Mouse (Mus musculus): Measurements from ENCODE around the gene Srsf10.
A peak's percentile ranks its signal among the peaks of the same experiment; 100 is the strongest.

The Srsf10 gene

GRCm38 (mm10) chr4:135855536-135856222, at the start of gene Srsf10:
Srsf10 (plus strand) TSS chr4:135855747.
- DNase-seq (ENCODE audit: low spot score), result peak; percentile 98

- no peak for DNase-seq (ENCODE audit: low spot score)
These were observed 40.7 kb upstream of the Srsf10 start for GRCm38 (mm10) chr4:135814896-135815295.

- DNase-seq (ENCODE audit: low spot score), result peak; percentile 66
These were observed 38.5 kb upstream of the Srsf10 start for GRCm38 (mm10) chr4:135816905-135817622.

- no peak for DNase-seq (ENCODE audit: low spot score)
These were observed 37.2 kb upstream of the Srsf10 start for GRCm38 (mm10) chr4:135818366-135818765.

- peak; percentile 39 for DNase-seq (ENCODE audit: low spot score)
These were observed 35.6 kb upstream of the Srsf10 start for GRCm38 (mm10) chr4:135819826-135820526.

GRCm38 (mm10) chr4:135821772-135822171, 33.8 kb upstream of the Srsf10 start:
- DNase-seq (ENCODE audit: low spot score), result no peak

GRCm38 (mm10) chr4:135823298-135823697, 32.2 kb upstream of the Srsf10 start:
- peak; percentile 47 for DNase-seq (ENCODE audit: low spot score)

GRCm38 (mm10) chr4:135824254-135824653, 31.3 kb upstream of the Srsf10 start:
- no peak for DNase-seq (ENCODE audit: low spot score)

GRCm38 (mm10) chr4:135828491-135828890, 27.1 kb upstream of the Srsf10 start:
- peak; percentile 72 for DNase-seq (ENCODE audit: low spot score)

- DNase-seq (ENCODE audit: low spot score), result no peak
These were observed 23.5 kb upstream of the Srsf10 start for GRCm38 (mm10) chr4:135832070-135832469.

- peak; percentile 63 for DNase-seq (ENCODE audit: low spot score)
These were observed 22.0 kb upstream of the Srsf10 start for GRCm38 (mm10) chr4:135833301-135834123.

GRCm38 (mm10) chr4:135834124-135834717, 21.3 kb upstream of the Srsf10 start:
- no peak for DNase-seq (ENCODE audit: low spot score)

GRCm38 (mm10) chr4:135838925-135839292, 16.6 kb upstream of the Srsf10 start:
- DNase-seq (ENCODE audit: low spot score), result no peak

- DNase-seq (ENCODE audit: low spot score), result no peak
These were observed 16.1 kb upstream of the Srsf10 start for GRCm38 (mm10) chr4:135839293-135840011.

- DNase-seq (ENCODE audit: low spot score), result no peak
These were observed 11.1 kb upstream of the Srsf10 start for GRCm38 (mm10) chr4:135844400-135844799.

GRCm38 (mm10) chr4:135847581-135847980, 8.0 kb upstream of the Srsf10 start:
- no peak for DNase-seq (ENCODE audit: low spot score)

- DNase-seq (ENCODE audit: low spot score), result peak; percentile 58
These were observed 5.0 kb upstream of the Srsf10 start for GRCm38 (mm10) chr4:135850411-135851095.

GRCm38 (mm10) chr4:135851942-135852341, 3.6 kb upstream of the Srsf10 start:
- no peak for DNase-seq (ENCODE audit: low spot score)

GRCm38 (mm10) chr4:135853987-135854546, 1.5 kb upstream of the Srsf10 start:
- no peak for DNase-seq (ENCODE audit: low spot score)

- peak; percentile 32 for DNase-seq (ENCODE audit: low spot score)
These were observed 917 bp upstream of the Srsf10 start for GRCm38 (mm10) chr4:135854630-135855029.
